Mouse (Mus musculus) G1E (cell line): ENCODE measurements around the gene Frzb. TPM values are rescaled to one million over a fixed set of nuclear protein-coding genes. Genes with fewer than 3 reads are reported as not detected.

Experiments used
- ATAC-seq: 2 replicates; pipeline ENCODE4 v1.8.0; 2016; ENCODE audit warnings: mild to moderate bottlenecking; ENCODE audit not compliant: insufficient number of reproducible peaks, poor library complexity, low FRiP score, severe bottlenecking; ENCODE audit errors: extremely low read depth
- DNase-seq: peaks from one replicate; pipeline ENCODE4 v3.0.0; 2012; ENCODE audit warnings: low spot score
- H3K27me3 ChIP-seq: 2 replicates; pipeline ENCODE4 v1.6.1; 2012; ENCODE audit warnings: mild to moderate bottlenecking, low read length, inconsistent platforms; ENCODE audit not compliant: insufficient read depth
- H3K36me3 ChIP-seq: replicated peaks from 2 replicates; pipeline ENCODE3; 2012; ENCODE audit warnings: mild to moderate bottlenecking, inconsistent platforms
- H3K4me1 ChIP-seq: 2 replicates; pipeline ENCODE4 v1.6.1; 2012; ENCODE audit warnings: low read depth, low read length, inconsistent platforms, mixed read lengths; ENCODE audit not compliant: insufficient read depth
- H3K4me3 ChIP-seq: 2 replicates; pipeline ENCODE4 v1.5.1; 2012; ENCODE audit warnings: low read depth, mild to moderate bottlenecking, inconsistent platforms, low read length, moderate library complexity, mixed read lengths
- H3K9me3 ChIP-seq: replicated peaks from 2 replicates; pipeline ENCODE4 v1.6.1; 2012; ENCODE audit warnings: inconsistent platforms
- CTCF ChIP-seq: IDR thresholded peaks from 2 replicates; pipeline ENCODE4 v1.5.1; 2012; ENCODE audit warnings: low read depth, low read length, inconsistent platforms, mixed read lengths
- GATA1 ChIP-seq: IDR thresholded peaks from 2 replicates; pipeline ENCODE4 v1.6.1; 2012; ENCODE audit warnings: borderline replicate concordance, low read length, inconsistent platforms, mixed read lengths
- GATA2 ChIP-seq: IDR thresholded peaks from 2 replicates; pipeline ENCODE4 v1.6.1; 2012; ENCODE audit warnings: low read depth, low read length, inconsistent platforms, borderline replicate concordance
- POLR2AphosphoS5 ChIP-seq: IDR thresholded peaks from 2 replicates; pipeline ENCODE4 v1.6.1; 2012; ENCODE audit warnings: low read depth, low read length, inconsistent platforms; ENCODE audit not compliant: insufficient replicate concordance
- TAL1 ChIP-seq: conservative IDR thresholded peaks from 2 replicates; pipeline ENCODE4 v1.6.1; 2012; ENCODE audit warnings: low read depth, low read length, inconsistent platforms, mixed read lengths
- polyA plus RNA-seq: library from polyadenylated mRNA; stranded (reverse); fragments of >175 nt; gene quantifications from 2 replicates; pipeline ENCODE4 v1.2.3, GENCODE M21; 2012
- total RNA-seq, 2 experiments: library from RNA; stranded (forward) in 1 of 2; stranded (reverse) in 1 of 2; fragments of 200-1000 nt in 1 of 2; fragments of >200 nt in 1 of 2; fragmentation: Nextera tagmentation in 1 of 2; gene quantifications; 2 replicates each; pipeline ENCODE4 v1.2.3; 2014 to 2017

The Frzb gene
- total and polyA plus RNA-seq, 3 experiments = 0.02 to 0.05 TPM; not detected in 1

DNA sequence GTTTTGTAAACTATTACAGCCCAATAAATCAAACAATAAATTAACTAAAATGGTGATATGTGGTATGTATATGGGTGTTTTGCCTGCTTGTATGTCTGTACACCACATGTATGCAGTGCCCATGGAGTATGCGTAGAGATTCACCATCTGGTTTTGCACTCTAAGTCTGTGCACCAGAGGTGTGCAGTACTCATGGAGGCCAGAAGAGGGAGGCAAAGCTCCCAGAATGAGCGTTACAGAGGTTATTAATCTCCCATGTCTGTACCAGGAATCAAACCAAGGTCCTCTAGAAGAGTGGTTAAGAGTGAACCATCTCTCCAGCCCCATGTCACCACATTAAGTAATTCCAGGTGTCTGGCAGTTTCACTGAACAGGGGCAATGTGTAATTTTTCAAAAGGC is 3.5 kb downstream of the Frzb start:
- TF ChIP-seq CTCF (peak; percentile 53; the same call in 1 of the 2 replicates), POLR2AphosphoS5 (no peak)
- H3K27me3 ChIP-seq = peaks cover 21% of the 10 kb centered on the region
- peak; percentile 34; the same call in 1 of the 2 replicates for ATAC-seq

DNA sequence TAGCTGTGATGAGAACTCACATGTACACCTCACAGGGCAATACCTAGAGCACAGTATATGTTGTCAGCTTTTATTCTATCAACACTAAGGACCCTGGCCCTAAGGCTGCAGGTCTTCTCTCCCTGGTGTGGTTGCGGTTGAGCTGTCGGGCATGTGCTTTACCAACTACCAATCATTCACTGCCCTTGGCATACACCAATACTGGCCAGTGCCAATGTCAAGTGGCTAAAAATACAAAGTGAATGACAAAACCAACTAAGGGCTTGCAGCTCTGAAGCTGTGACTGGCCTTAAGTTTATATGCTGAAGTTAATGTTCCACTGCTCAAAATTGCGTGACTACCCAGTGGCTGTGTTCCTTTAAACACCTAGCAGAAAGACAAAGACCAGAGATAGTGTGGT is 6.0 kb downstream of the Frzb start:
- no peaks in the 10 kb centered on the region for H3K36me3 ChIP-seq

More for the DNA sequence above, 3.5 kb downstream of the Frzb start:
- DNase-seq = no peak
- H3K9me3 ChIP-seq = no peaks in the 10 kb centered on the region
- H3K36me3 ChIP-seq = no peaks in the 10 kb centered on the region
- no peak overlapping the region for H3K4me3 ChIP-seq
- H3K4me1 ChIP-seq = peaks cover 11% of the 10 kb centered on the region

DNA sequence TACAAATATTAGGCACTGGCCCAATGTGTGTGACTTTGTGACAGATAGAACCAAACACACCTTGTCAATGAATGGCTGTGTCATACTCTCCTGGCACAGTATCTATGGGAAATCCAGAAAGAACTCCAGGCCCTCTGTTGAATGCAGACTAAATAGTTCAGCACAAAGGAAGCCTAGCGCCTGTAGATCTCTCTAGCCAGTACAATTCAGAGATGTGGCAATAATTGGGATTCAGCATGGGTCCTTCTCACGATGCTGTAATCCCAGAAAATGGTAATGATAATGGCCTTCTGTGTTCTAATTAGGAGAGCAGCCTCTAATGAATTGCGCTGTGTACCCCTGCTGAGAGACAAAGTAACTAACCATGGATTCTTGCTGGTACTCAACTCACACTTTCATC is 8.6 kb downstream of the Frzb start:
- DNase-seq = no peak
- TF ChIP-seq POLR2AphosphoS5 = no peak
- no peak for TF ChIP-seq CTCF
- TF ChIP-seq GATA1 = no peak
- TF ChIP-seq GATA2 = no peak
- TF ChIP-seq TAL1 = no peak
- no peak overlapping the region for H3K4me3 ChIP-seq
- H3K27me3 ChIP-seq = peaks cover 6% of the 10 kb centered on the region
- no peak for ATAC-seq
- no peaks in the 10 kb centered on the region for H3K4me1 ChIP-seq
- no peaks in the 10 kb centered on the region for H3K9me3 ChIP-seq
- no peaks in the 10 kb centered on the region for H3K36me3 ChIP-seq

More for the DNA sequence above, 6.0 kb downstream of the Frzb start:
- Histone ChIP-seq H3K4me3 (no peak overlapping the region), H3K9me3 (no peaks in the 10 kb centered on the region), H3K27me3 (peaks cover 3% of the 10 kb centered on the region; the same call in 1 of the 2 replicates), H3K4me1 (no peaks in the 10 kb centered on the region)
- DNase-seq = no peak
- ATAC-seq = no peak
- TF ChIP-seq CTCF (no peak), TAL1 (no peak), GATA2 (no peak), GATA1 (no peak), POLR2AphosphoS5 (no peak)

DNA sequence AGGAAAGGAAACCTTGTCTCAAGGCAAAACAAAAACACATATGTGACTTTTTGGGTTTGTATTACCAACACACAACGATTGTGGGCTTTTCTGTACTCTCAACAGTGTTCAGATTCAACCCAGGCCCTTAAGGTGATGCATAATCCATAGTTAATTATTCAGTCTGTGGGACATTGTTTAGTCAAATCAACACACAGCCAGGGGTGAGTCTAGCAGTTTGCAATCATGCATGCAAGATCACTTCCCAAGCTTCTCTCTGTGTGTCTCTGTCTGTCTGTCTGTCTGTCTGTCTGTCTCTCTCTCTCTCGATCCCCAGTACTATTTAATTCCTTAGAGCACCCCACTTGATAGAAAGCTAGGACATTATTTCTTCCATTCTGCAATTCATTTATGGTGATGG is 10.0 kb downstream of the Frzb start:
- ATAC-seq (no peak), DNase-seq (no peak)
- TF ChIP-seq GATA2 (no peak), POLR2AphosphoS5 (no peak), TAL1 (no peak), GATA1 (no peak)
- H3K4me3 ChIP-seq = no peak overlapping the region
- H3K4me1 ChIP-seq = no peaks in the 10 kb centered on the region
- H3K9me3 ChIP-seq = no peaks in the 10 kb centered on the region
- H3K27me3 ChIP-seq = peaks cover 6% of the 10 kb centered on the region
- no peaks in the 10 kb centered on the region for H3K36me3 ChIP-seq

DNA sequence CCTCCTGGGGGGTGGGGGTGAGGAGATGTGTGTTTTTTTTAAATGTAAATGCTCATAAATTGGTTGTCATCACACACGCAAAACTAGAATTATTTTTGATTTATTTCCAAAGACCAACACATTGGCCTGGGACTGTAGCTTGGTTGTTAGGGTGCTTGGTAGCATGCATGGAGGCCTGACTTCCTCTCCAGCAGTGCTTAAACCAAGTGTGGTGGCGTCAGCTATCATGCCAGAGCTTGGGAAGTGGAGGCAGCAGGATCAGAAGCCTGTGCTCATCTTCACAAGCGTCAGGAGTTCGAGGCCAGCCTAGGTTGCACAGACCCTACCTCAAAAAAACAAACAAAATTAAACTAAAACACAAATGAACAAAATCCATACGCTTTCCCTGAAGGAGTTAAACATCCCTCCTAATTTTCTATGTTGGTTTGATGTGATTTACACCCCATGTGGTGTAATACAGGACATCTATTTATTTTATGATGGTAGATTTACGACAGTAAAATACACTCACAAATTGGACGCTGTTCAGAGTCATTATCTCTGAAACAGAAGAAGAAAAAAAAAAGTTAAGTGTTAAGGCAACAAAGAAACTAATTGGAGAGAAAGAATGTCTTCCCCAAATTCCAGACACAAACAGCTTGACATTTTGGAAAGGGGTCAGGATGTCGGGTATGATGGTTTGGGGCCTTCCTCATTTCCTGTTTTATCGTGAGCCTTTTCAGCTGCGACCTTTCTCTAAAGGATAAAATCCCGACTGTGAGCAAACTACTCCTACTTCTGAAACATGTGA is 12.4 kb downstream of the Frzb start:
- no peaks in the 10 kb centered on the region for H3K36me3 ChIP-seq
- no peak overlapping the region for H3K4me3 ChIP-seq
- ATAC-seq = no peak
- no peaks in the 10 kb centered on the region for H3K9me3 ChIP-seq
- no peaks in the 10 kb centered on the region for H3K4me1 ChIP-seq
- TF ChIP-seq TAL1 = no peak
- no peak for TF ChIP-seq GATA1
- TF ChIP-seq CTCF = no peak
- no peak for TF ChIP-seq POLR2AphosphoS5
- TF ChIP-seq GATA2 = no peak
- DNase-seq = no peak
- peaks cover 6% of the 10 kb centered on the region for H3K27me3 ChIP-seq

DNA sequence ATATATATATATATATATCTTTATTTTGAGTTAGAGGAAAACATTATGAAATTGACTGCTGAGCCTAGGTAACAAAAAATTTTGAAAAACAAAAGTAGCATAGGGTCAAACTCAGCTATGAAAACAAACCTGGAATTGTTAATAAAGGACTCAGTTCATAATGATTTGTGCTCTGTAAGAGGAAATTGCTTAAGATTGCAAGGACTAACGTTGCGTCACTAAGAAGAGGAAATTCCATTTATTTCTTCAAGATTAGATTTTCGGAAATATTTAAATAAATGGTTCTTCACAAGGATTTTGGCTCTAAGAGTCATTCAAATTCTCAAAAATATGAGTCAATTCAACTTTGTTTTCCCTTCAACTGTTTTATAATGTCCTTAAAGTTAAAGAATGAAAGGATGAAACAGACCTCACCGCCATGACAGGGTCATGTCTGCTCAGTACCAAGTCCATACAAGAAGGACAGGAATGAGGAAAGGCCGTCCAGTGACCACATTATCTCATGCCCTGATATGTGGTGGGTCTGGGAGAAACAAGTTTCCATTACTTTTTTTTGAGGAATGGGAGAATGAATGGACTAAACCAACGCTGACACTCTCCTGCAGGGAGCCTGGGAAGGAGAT is 14.1 kb downstream of the Frzb start:
- Histone ChIP-seq H3K9me3 (no peaks in the 10 kb centered on the region), H3K4me1 (no peaks in the 10 kb centered on the region), H3K27me3 (peaks cover 6% of the 10 kb centered on the region), H3K36me3 (no peaks in the 10 kb centered on the region), H3K4me3 (no peak overlapping the region)
- DNase-seq = no peak
- no peak for ATAC-seq
- TF ChIP-seq GATA2 = no peak
- TF ChIP-seq TAL1 = no peak
- no peak for TF ChIP-seq POLR2AphosphoS5
- no peak for TF ChIP-seq GATA1
- no peak for TF ChIP-seq CTCF
